Mouse (Mus musculus) thymus, adult 2 months (tissue): ENCODE results near the gene Tbc1d30. TPM values are rescaled to one million over a fixed set of nuclear protein-coding genes. Genes with fewer than 3 reads are reported as not detected.
"Not testable (repeated sequence)": the region's sequence is repeated elsewhere in the genome, so short reads cannot be mapped to it uniquely, and the experiment has no call there.

Source experiments
- DNase-seq: peaks from one replicate; pipeline ENCODE4 v3.0.0; 2021
- H3K27ac ChIP-seq: fragments of 200-500 bp; 2 replicates; pipeline ENCODE4 v1.5.1; 2012; ENCODE audit warnings: low read length, control low read depth; ENCODE audit not compliant: control insufficient read depth, insufficient read depth
- H3K27me3 ChIP-seq: fragments of 200-500 bp; 2 replicates; pipeline ENCODE4 v1.6.1; 2012; ENCODE audit warnings: mild to moderate bottlenecking, low read length, moderate library complexity, mixed read lengths; ENCODE audit not compliant: control insufficient read depth, insufficient read depth
- H3K36me3 ChIP-seq: fragments of 200-500 bp; 2 replicates; pipeline ENCODE4 v1.6.1; 2012; ENCODE audit warnings: mild to moderate bottlenecking, low read length, moderate library complexity; ENCODE audit not compliant: control insufficient read depth, insufficient read depth
- H3K4me1 ChIP-seq: fragments of 200-500 bp; replicated peaks from 2 replicates; pipeline ENCODE4 v1.6.1; 2012; ENCODE audit warnings: low read length; ENCODE audit not compliant: control insufficient read depth, insufficient read depth
- H3K4me3 ChIP-seq: fragments of 200-500 bp; 2 replicates; pipeline ENCODE4 v1.5.1; 2012; ENCODE audit warnings: mild to moderate bottlenecking, low read length, control low read depth, moderate library complexity; ENCODE audit not compliant: control insufficient read depth, insufficient read depth
- CTCF ChIP-seq: fragments of 200-500 bp; IDR thresholded peaks from 2 replicates; pipeline ENCODE4 v1.5.1; 2012; ENCODE audit warnings: mild to moderate bottlenecking, control low read depth, low read length, moderate library complexity, borderline replicate concordance; ENCODE audit not compliant: control insufficient read depth, poor library complexity, insufficient read depth; ENCODE audit errors: extremely low read depth
- POLR2A ChIP-seq: fragments of 200-500 bp; IDR thresholded peaks from 2 replicates; pipeline ENCODE4 v1.6.1; 2012; ENCODE audit warnings: mild to moderate bottlenecking, low read length, control low read depth, moderate library complexity; ENCODE audit not compliant: control insufficient read depth, poor library complexity, insufficient read depth; ENCODE audit errors: extremely low read depth
- WGBS: fragments of 180-500 bp; shearing (Covaris S2); methylation state at CpG from one replicate; pipeline ENCODE4 v1.1.7; 2018; 5-methylcytosine and 5-hydroxymethylcytosine counted together
- polyA plus RNA-seq: library from polyadenylated mRNA; depleted of rRNA; stranded (reverse); fragments of >200 nt; gene quantifications from 2 replicates; pipeline ENCODE4 v1.2.3, GENCODE M21; 2012

The Tbc1d30 gene
- polyA plus RNA-seq, 1 experiment: 0.51 TPM

DNA sequence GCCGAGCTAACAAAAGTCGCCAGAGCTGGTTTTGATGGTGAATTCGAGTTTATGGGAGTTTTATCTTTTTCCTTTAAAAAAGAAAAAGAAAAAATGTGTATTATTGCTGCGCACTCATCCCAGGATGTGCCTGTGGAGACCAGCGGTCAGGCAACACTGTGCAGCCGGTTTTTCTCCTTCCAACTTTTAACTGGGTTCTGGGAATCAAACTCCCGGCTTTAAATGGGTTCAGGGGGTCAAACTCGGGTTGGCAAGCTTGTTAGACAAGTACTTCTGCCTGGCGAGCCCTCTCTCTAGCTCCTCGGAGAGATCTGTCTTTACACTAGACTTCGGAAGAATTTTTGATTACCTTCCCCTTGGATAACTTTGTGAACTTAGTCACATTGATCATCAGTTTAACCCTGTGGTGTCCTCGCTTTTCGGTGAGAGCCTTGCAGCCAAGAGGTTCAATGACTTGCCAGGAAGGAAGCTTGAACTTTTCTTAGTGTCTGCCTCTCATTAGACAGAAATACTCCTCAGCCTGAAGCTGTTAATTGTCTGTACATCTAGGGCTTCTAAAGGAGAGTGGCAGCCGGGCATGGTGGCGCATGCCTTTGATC lies 713 bp upstream of the Tbc1d30 start:
- no peak overlapping the region for H3K27ac ChIP-seq
- H3K4me1 ChIP-seq: peaks cover 9% of the 10 kb centered on the region
- H3K4me3 ChIP-seq: no peak overlapping the region
- H3K27me3 ChIP-seq: peaks cover 18% of the 10 kb centered on the region
- no peak for TF ChIP-seq POLR2A
- TF ChIP-seq CTCF: no peak
- no peaks in the 10 kb centered on the region for H3K36me3 ChIP-seq
- WGBS: 48% methylated on average over 15 of the region's 15 CpGs
- no peak for DNase-seq

- WGBS: 13% methylated on average over 35 of the region's 35 CpGs
- Histone ChIP-seq H3K27ac (no peak overlapping the region), H3K4me3 (peak overlapping the region; percentile 33), H3K4me1 (peaks cover 9% of the 10 kb centered on the region), H3K27me3 (peaks cover 18% of the 10 kb centered on the region), H3K36me3 (no peaks in the 10 kb centered on the region)
- TF ChIP-seq CTCF (no peak), POLR2A (no peak)
- DNase-seq: no peak
These were observed 567 bp downstream of the Tbc1d30 start for GRCm38 (mm10) chr10:121350357-121351065.

- Histone ChIP-seq H3K36me3 (no peaks in the 10 kb centered on the region), H3K4me1 (peaks cover 9% of the 10 kb centered on the region), H3K4me3 (no peak overlapping the region), H3K27ac (no peak overlapping the region), H3K27me3 (peaks cover 18% of the 10 kb centered on the region)
- 82% methylated on average over 5 of the region's 5 CpGs for WGBS
- TF ChIP-seq POLR2A (no peak), CTCF (no peak)
- no peak for DNase-seq
These were observed 1.8 kb downstream of the Tbc1d30 start for GRCm38 (mm10) chr10:121349244-121349643.

- Histone ChIP-seq H3K27me3 (no peaks in the 10 kb centered on the region), H3K4me3 (no peak overlapping the region), H3K27ac (no peak overlapping the region), H3K36me3 (no peaks in the 10 kb centered on the region), H3K4me1 (no peaks in the 10 kb centered on the region)
- WGBS: 56% methylated on average over 6 of the region's 6 CpGs
- TF ChIP-seq CTCF: no peak
- TF ChIP-seq POLR2A: no peak
- DNase-seq: no peak
These were observed 7.2 kb downstream of the Tbc1d30 start for GRCm38 (mm10) chr10:121343867-121344266.

GRCm38 (mm10) chr10:121342260-121342659 lies 8.8 kb downstream of the Tbc1d30 start:
- WGBS: 98% methylated on average over 10 of the region's 10 CpGs
- Histone ChIP-seq H3K36me3 (no peaks in the 10 kb centered on the region), H3K4me1 (no peaks in the 10 kb centered on the region), H3K4me3 (no peak overlapping the region), H3K27me3 (no peaks in the 10 kb centered on the region), H3K27ac (no peak overlapping the region)
- no peak for TF ChIP-seq CTCF
- no peak for TF ChIP-seq POLR2A
- no peak for DNase-seq

GRCm38 (mm10) chr10:121340754-121341593 lies 10.1 kb downstream of the Tbc1d30 start:
- TF ChIP-seq CTCF (no peak), POLR2A (no peak)
- Histone ChIP-seq H3K4me1 (no peaks in the 10 kb centered on the region), H3K36me3 (no peaks in the 10 kb centered on the region), H3K27me3 (no peaks in the 10 kb centered on the region), H3K27ac (no peak overlapping the region), H3K4me3 (no peak overlapping the region)
- 91% methylated on average over 11 of the region's 11 CpGs for WGBS
- DNase-seq: no peak

DNA sequence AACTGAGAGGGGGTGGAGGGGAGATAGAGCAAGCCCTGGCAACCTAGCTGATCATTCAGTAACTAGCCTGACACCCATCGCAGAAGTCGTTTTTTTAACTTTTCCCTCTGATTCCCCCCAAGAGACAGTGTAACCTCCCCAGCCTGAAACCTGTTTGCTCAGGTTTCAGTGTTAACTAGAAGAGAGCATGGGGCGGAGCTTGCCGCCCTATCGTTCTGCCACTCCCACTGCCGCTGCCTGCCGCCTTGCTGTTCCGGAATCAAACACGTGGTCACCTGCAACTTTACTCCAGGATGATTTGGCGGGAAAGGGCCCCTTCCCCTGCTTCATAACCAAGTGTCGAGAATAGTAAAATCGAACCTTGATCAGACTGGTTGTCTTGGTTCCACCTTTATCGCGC lies 14.5 kb downstream of the Tbc1d30 start:
- WGBS: 91% methylated on average over 14 of the region's 14 CpGs
- not testable (repeated sequence) for H3K4me3 ChIP-seq, H3K4me1 ChIP-seq, DNase-seq, H3K27me3 ChIP-seq, H3K27ac ChIP-seq, H3K36me3 ChIP-seq
